Mouse (Mus musculus): Measurements from ENCODE around the gene Cdk14.

The Cdk14 gene

GRCm38 (mm10) chr5:5419992-5420455 lies at the start of gene Cdk14:
Gene Cdk14, minus strand, starts transcription at chr5:5420312.
- no peak for DNase-seq

GRCm38 (mm10) chr5:5465256-5465655 lies 45.1 kb upstream of the Cdk14 start:
- DNase-seq, result no peak

DNA sequence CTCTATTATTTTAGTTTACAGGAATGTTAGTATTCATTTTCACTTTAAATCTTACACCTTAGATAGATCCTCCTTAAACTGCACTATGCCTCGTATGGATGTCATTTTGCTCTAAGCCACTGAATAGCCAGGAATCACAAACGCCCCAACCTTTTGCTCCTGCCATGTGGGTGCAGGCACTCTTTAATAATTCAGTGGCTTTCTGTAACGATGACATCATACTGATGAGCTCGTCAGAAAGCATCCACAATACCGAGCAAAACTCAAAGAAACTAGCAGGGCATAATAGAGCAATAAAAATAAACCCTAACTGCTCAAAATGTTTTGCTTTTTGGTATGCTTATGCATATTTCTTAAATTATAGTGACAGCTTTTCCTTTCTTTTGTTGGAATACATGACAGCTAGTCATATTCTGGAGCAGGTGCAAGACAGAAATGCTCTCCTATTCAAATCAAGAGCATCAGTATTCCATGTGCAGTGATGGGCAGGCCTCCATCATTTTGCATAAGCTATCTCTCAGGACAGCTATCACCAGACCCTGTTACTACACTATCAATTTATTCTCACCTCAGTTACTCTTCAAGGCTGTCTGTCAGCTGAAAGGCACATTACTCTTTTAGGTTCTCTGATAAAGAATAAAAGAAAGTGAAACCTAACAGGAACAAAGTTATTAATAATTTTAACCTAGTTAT lies 11.8 kb upstream of the Cdk14 start:
- DNase-seq, result no peak

DNA sequence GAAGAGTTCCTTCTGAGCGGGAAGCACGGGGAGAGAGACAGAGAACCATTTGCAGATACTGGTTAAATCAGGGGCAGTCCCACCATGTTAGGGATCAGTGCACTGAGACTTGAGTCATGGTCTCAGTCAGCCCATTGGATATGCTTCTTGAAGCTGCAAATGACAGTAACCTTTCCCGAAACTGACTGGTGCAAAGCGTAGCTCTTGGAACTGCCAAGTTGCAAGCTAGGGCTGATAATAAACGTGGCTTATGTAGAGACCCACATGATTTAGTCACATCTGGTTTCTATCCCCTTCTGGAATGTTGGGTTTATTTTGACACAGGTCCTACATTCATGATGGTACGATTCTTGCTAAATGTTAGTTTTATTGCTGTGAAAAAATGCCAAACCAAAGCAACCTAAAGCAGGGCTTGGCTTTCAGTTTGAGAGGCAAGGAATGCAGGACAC lies 3.6 kb upstream of the Cdk14 start:
- DNase-seq, result no peak

DNA sequence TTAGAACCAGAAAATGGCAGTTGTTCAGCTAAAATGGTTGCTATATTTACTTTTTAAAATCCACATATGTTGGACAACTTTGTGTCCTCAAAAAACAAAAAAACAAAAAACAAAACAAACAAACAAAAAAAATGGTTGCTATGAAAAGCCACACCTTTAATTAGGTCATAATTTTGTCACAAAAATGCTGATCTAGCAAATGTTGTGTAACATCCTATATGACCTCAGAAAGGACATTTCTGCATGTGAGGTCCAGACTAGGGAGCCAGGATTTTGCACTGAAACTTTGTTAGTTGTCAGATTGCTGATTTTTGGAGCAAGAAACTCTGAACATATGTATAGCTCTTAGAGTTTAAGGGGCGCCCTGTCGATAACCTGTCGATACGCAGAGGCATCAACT lies 3.0 kb upstream of the Cdk14 start:
- no peak for DNase-seq

GRCm38 (mm10) chr5:5421439-5421838 lies 1.3 kb upstream of the Cdk14 start:
- no peak for DNase-seq

DNA sequence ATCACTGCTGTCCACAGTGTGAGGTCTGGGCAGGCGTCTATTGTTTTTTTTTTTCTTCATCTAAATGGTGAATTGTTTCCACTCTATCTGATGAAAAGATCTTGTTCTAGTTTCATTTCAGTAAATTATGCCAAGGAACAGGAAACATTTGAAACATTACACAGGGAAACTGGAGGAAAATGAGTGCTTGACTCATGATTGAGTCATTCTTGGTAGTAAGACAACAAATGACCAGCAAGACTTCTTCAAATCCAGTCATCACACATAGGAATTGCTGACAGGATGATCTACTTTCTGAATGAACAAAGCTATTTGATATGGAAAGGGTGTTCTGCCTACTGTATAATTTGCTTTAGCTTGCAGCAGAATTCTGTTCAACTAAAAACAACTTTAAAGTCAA lies 859 bp downstream of the Cdk14 start:
- no peak for DNase-seq

GRCm38 (mm10) chr5:5414835-5415234 lies 5.3 kb downstream of the Cdk14 start:
- no peak for DNase-seq

GRCm38 (mm10) chr5:5411886-5412285 lies 8.2 kb downstream of the Cdk14 start:
- DNase-seq, result no peak

GRCm38 (mm10) chr5:5401986-5402385 lies 18.1 kb downstream of the Cdk14 start:
- DNase-seq, result no peak

DNA sequence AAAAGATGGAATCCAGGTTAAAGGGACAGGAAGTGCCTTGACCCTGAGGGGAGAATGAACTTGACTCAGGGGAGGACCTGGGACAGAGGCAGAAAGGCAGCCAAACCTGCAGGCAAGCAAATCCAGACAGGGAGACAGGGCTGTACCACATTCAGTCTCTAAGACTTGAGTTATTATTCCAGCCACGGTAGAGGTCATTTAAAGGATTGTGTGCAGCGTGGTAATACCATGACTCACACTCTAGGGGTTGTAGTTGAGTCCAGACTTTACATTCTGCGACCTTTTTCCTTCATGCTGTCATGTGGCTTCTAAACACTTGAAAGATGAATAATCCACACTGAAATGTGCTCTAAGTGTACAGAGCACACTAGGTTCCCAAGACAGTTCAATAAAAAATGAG lies 27.3 kb downstream of the Cdk14 start:
- DNase-seq, result no peak

- DNase-seq, result no peak
Measured at GRCm38 (mm10) chr5:5380731-5381718, 39.1 kb downstream of the Cdk14 start.

GRCm38 (mm10) chr5:5379870-5380730 lies 40.0 kb downstream of the Cdk14 start:
- peak; percentile 54 to 68 for DNase-seq

- no peak for DNase-seq
Measured at GRCm38 (mm10) chr5:5379501-5379869, 40.6 kb downstream of the Cdk14 start.

DNA sequence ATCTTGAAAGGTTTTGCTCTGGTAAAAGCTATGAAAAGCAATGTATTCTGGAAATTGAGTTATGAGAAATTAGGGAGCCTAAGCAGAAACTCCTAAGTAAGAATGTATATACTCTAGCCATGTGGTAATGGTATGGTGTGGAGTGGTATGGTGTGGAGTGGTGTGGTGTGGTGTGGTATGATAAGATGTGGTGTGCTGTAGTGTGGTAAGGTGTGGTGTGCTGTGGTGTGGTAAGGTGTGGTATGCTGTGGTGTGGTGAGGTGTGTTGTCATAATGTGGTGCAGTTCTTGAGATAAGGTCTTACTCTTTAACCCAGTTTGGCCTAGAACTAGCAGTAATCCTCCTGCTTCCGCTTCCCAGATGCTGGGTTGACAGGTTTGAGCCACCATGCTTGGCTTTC lies 45.7 kb downstream of the Cdk14 start:
- DNase-seq, result no peak

DNA sequence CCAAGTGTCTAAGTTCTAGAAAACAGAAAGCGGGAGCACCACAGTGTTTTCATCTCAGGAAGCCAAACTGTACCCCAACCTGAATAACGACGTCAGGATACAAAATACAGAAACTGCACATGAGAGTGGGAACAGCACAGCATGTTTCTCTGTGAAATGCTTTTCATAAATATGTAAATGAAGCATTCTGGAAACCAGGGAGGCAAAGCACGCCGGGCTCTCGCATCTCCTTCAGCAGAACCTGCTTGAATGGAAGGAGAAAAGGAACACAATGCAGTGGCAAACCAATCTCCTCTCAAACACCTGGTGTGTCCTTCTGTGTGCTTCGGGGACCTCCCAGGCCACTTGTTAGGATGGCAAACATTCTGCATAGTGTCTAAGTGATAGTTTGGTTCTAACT lies 46.6 kb downstream of the Cdk14 start:
- no peak for DNase-seq

- DNase-seq, result no peak
Measured at GRCm38 (mm10) chr5:5372936-5373335, 47.2 kb downstream of the Cdk14 start.

DNA sequence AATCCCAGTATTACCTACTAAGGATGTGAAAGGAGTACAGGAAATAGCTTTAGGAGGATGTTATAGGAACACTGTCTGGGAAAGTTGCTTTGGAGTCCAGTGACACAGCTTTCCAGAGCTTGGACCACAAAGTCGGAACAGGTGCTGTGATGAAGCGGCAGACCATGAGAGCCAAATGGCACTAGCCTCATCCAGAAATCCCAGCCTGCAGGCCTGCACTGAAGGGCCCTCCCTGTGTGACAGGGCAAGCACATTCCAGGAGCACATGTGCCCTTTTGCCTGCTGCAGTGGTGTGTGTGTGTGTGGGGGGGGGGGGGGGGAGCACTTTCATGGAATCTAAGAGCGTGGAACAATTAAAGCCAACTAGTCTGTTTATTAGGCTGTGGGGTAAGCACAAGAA lies 47.8 kb downstream of the Cdk14 start:
- DNase-seq, result peak; percentile 37 to 46

GRCm38 (mm10) chr5:5370322-5371082 lies 49.6 kb downstream of the Cdk14 start:
- DNase-seq, result no peak

- no peak for DNase-seq
Measured at GRCm38 (mm10) chr5:5368389-5369164, 51.5 kb downstream of the Cdk14 start.

DNA sequence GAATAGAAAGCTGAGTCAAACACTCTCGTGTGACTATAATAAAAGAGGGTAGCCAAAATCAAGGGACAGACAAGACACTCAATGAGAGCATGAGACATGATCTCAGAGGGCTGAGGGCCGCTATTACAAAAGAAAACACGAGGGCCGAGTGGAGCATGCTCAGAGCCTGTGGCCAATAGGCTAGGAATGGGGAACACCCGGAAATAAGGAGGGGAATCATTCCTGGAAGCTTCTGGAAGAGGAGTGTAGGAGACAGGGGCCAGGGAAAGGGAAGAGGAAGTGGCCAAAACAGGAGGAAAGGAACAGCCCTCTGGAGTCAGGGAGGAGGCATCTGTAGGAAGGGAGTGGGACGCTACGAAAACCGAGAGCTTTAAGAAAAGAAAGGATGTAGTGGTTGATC lies 52.6 kb downstream of the Cdk14 start:
- no peak for DNase-seq

Data from cerebellum, postnatal 36 days (tissue).